In the genomic region with DNA sequence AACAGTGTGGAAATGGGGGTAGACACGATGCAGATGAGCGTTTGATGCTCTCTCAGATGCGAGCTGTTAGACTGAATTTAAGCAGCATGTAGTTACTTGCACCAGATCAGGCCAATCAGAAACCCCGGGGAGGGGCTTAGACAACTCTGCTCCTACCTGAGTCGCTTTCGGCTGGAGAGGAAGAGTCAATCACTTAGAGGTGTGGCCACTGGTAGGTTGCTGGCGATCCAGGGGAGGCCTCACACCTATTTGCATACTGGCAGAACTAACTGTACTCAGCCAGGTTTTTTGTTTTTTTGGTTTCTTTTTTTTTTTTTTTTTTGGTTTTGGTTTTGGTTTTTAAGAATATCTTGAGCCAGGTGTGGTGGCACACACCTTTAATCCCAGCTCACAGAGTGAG, we compare ENCODE assay signal across 24 mouse cellular contexts. TPM values are rescaled to one million over a fixed set of nuclear protein-coding genes. Genes with fewer than 3 reads are reported as not detected.
DNase-seq lines count a peak whose midpoint lies in the region; ATAC-seq and TF ChIP-seq lines count a peak whose summit lies in the region.
"Had no signal": no experiment of that assay in that cellular context is flagged by ENCODE, and none has a peak within 500 bp of the region (broad histone marks: within the 10 kb centered on the region; RNA-seq: fewer than 3 reads in every experiment).

No protein-coding gene starts in this region.

- H3K27me3 ChIP-seq in spleen, adult 2 months (ENCODE audit: control insufficient read depth, insufficient read depth, low read length), result no peaks in the 10 kb centered on the region
- H3K27me3 ChIP-seq: embryonic facial prominence, embryonic 12.5 days; stomach, embryonic 15.5 days had no signal

- ATAC-seq in megakaryocyte-erythroid progenitor cell, adult 5-6 weeks (replicated peaks; ENCODE audit: low FRiP score, low TSS enrichment, poor library complexity, severe bottlenecking), result 0 out of 2 replicates have a peak, but pooled peaks have one; percentile 20
- ATAC-seq in megakaryocyte, adult 5-6 weeks (ENCODE audit: poor library complexity, severe bottlenecking), result no peak

- H3K36me3 ChIP-seq in spleen, adult 2 months (ENCODE audit: control insufficient read depth, insufficient read depth, low read length), result no peaks in the 10 kb centered on the region
- H3K36me3 ChIP-seq: embryonic facial prominence, embryonic 12.5 days; G1E; hindbrain, embryonic 10.5 days; stomach, embryonic 15.5 days had no signal

- peak; percentile 29 to 83 for DNase-seq in spleen, adult 2 months (ENCODE audit: low read depth in 1 of 2, low spot score in 2 of 2)
- DNase-seq in spleen, adult 12 weeks (ENCODE audit: low spot score), result no peak
- DNase-seq in CD4-positive, CD25-positive, alpha-beta regulatory T cell, adult 2 months (ENCODE audit: low read depth, low spot score), result peak; percentile 87
- DNase-seq in ES-CJ7 (ENCODE audit: low read depth, low spot score), result peak; percentile 93
- no peak for DNase-seq in heart, postnatal 10 days
- DNase-seq: adrenal gland, postnatal 14 days; cerebellum, adult 18-20 months; heart, adult 18-20 months; lung, postnatal 36 days; retina, postnatal 1 day; right cerebral cortex, postnatal 4 days had no signal

- no peak overlapping the region; the same call in 1 of the 2 replicates for H3K27ac ChIP-seq in spleen, adult 2 months (ENCODE audit: insufficient read depth, low read length)
- H3K27ac ChIP-seq: embryonic facial prominence, embryonic 12.5 days; hindbrain, embryonic 10.5 days; layer of hippocampus, adult 2 months; left cerebral cortex, adult 2 months; stomach, embryonic 15.5 days had no signal

- 34% methylated on average over 7 of the region's 7 CpGs for WGBS in spleen, adult 2 months

- intact Hi-C loops in heart, postnatal 10 days (cut with DNase I), result no loop called here

- TF ChIP-seq POLR2A in spleen, adult 2 months (IDR thresholded peaks at IDR 0.05; ENCODE audit: low read depth, low read length), result no peak

- no peaks in the 10 kb centered on the region; the same call in 1 of the 2 replicates for H3K4me1 ChIP-seq in spleen, adult 2 months (ENCODE audit: control insufficient read depth, insufficient read depth, insufficient read length)

- TF ChIP-seq CTCF in spleen, adult 2 months (IDR thresholded peaks at IDR 0.05; ENCODE audit: extremely low read depth, insufficient read depth, insufficient read length, insufficient replicate concordance), result no peak

- H3K4me3 ChIP-seq in spleen, adult 2 months (ENCODE audit: extremely low read depth, insufficient read depth, insufficient read length), result no peak overlapping the region
- H3K4me3 ChIP-seq: embryonic facial prominence, embryonic 12.5 days; hindbrain, embryonic 10.5 days; layer of hippocampus, adult 2 months; left cerebral cortex, adult 2 months; stomach, embryonic 15.5 days had no signal

RNA-seq across cellular contexts. Expression of gene Csrnp1, which starts 3.8 kb away (rescaled TPM):
- polyA plus RNA-seq in spleen, adult 2 months (2012; rRNA removed), result 50.5 and 78.5 TPM in 2 replicates
- total RNA-seq in megakaryocyte-erythroid progenitor cell, adult 5-6 weeks (2014; fragmentation: Nextera tagmentation), result 1.6 and 3.1 TPM in 2 replicates
- total RNA-seq in megakaryocyte-erythroid progenitor cell, adult 5-6 weeks (2017), result 8.0 and 15.6 TPM in 2 replicates
- total RNA-seq in heart, postnatal 10 days (2021), result 10 to 100 TPM in 1 of 2 experiments, 1 to 10 TPM in 1; 9.9 to 19.0 TPM
- 7.9 and 11.6 TPM in 2 replicates for total RNA-seq in megakaryocyte, adult 5-6 weeks (2015)
- 11.8 and 12.5 TPM in 2 replicates for total RNA-seq in megakaryocyte, adult 5-6 weeks (2017)

RNA-seq across cellular contexts. Expression of gene Xirp1, which starts 35.1 kb away (rescaled TPM):
- polyA plus RNA-seq in spleen, adult 2 months (2012; rRNA removed), result 0.08 TPM in 2 replicates
- total RNA-seq in megakaryocyte-erythroid progenitor cell, adult 5-6 weeks (2014; fragmentation: Nextera tagmentation), result not detected in 2 replicates
- total RNA-seq in megakaryocyte-erythroid progenitor cell, adult 5-6 weeks (2017), result not detected in 2 replicates
- total RNA-seq in heart, postnatal 10 days (2021), result 100 to 1,000 TPM; 147 to 150 TPM
- total RNA-seq in megakaryocyte, adult 5-6 weeks (2015), result 0.09 TPM in 1 of 2 replicates, not detected in the other
- not detected in 2 replicates for total RNA-seq in megakaryocyte, adult 5-6 weeks (2017)
- total RNA-seq: common myeloid progenitor, adult 5-6 weeks had no signal
- polyA plus RNA-seq: G1E; intestine, embryonic 14.5 days; limb, embryonic 11.5 days; midbrain, embryonic 11.5 days had no signal

RNA-seq across cellular contexts. Expression of gene Ttc21a, which starts 50.9 kb away (rescaled TPM):
- 0.04 and 0.15 TPM in 2 replicates for polyA plus RNA-seq in spleen, adult 2 months (2012; rRNA removed)
- total RNA-seq in megakaryocyte-erythroid progenitor cell, adult 5-6 weeks (2014; fragmentation: Nextera tagmentation), result not detected in 2 replicates
- not detected in 2 replicates for total RNA-seq in megakaryocyte-erythroid progenitor cell, adult 5-6 weeks (2017)
- total RNA-seq in heart, postnatal 10 days (2021), result not detected
- total RNA-seq in megakaryocyte, adult 5-6 weeks (2015), result 0.22 and 0.41 TPM in 2 replicates
- total RNA-seq in megakaryocyte, adult 5-6 weeks (2017), result 0.28 and 0.55 TPM in 2 replicates
- total RNA-seq: gastrocnemius, adult 8-10 months had no signal

RNA-seq across cellular contexts. Expression of gene Gorasp1, which starts 50.9 kb away (rescaled TPM):
- polyA plus RNA-seq in spleen, adult 2 months (2012; rRNA removed), result 6.6 and 7.6 TPM in 2 replicates
- 8.9 and 11.4 TPM in 2 replicates for total RNA-seq in megakaryocyte-erythroid progenitor cell, adult 5-6 weeks (2014; fragmentation: Nextera tagmentation)
- 4.8 and 7.8 TPM in 2 replicates for total RNA-seq in megakaryocyte-erythroid progenitor cell, adult 5-6 weeks (2017)
- 10 to 100 TPM; 19.1 to 22.9 TPM for total RNA-seq in heart, postnatal 10 days (2021)
- 3.2 and 4.5 TPM in 2 replicates for total RNA-seq in megakaryocyte, adult 5-6 weeks (2015)
- total RNA-seq in megakaryocyte, adult 5-6 weeks (2017), result 2.3 and 3.9 TPM in 2 replicates

Comparison
In these comparisons a context has a peak if more than half of its experiments do, and no peak if none do; other contexts are left out.
1. DNase-seq: peak in spleen, adult 2 months (2 of 2), CD4-positive, CD25-positive, alpha-beta regulatory T cell, adult 2 months (single experiment) and ES-CJ7 (single experiment); none in spleen, adult 12 weeks (single experiment) and heart, postnatal 10 days (0 of 2).
2. RNA of gene Xirp1, which starts 35.1 kb away (total RNA-seq): 147 to 150 TPM in heart, postnatal 10 days; not detected in megakaryocyte-erythroid progenitor cell, adult 5-6 weeks and 0.09 TPM in megakaryocyte, adult 5-6 weeks; every median in the first group is over 100 times any median in the second.